ENCODE assay signal across 9 mouse cellular contexts in genomic region chr14:25585545-25586301, GRCm38 (mm10).
DNase-seq lines count a peak whose midpoint lies in the region; ATAC-seq lines count a peak whose summit lies in the region.
"Had no signal": no experiment of that assay in that cellular context is flagged by ENCODE, and none has a peak within 500 bp of the region (broad histone marks: within the 10 kb centered on the region; RNA-seq: fewer than 3 reads in every experiment).

No protein-coding gene starts in this region.

- ATAC-seq in embryonic facial prominence, embryonic 15.5 days (ENCODE audit: insufficient number of reproducible peaks, low FRiP score, low TSS enrichment, low read depth) = peak; percentile 53
- ATAC-seq in hindbrain, embryonic 12.5 days (ENCODE audit: low FRiP score) = peak; percentile 76
- ATAC-seq in limb, embryonic 15.5 days (ENCODE audit: insufficient number of reproducible peaks, low FRiP score, low TSS enrichment, low read depth) = no peak
- no peak for ATAC-seq in megakaryocyte, adult 5-6 weeks (ENCODE audit: poor library complexity, severe bottlenecking)

- peaks cover 69% of the 10 kb centered on the region for H3K4me1 ChIP-seq in embryonic facial prominence, embryonic 15.5 days
- H3K4me1 ChIP-seq in hindbrain, embryonic 12.5 days = peaks cover 74% of the 10 kb centered on the region
- peaks cover 65% of the 10 kb centered on the region for H3K4me1 ChIP-seq in limb, embryonic 15.5 days

- no peaks in the 10 kb centered on the region for H3K9me3 ChIP-seq in embryonic facial prominence, embryonic 15.5 days (replicated peaks)
- H3K9me3 ChIP-seq in hindbrain, embryonic 12.5 days (replicated peaks) = no peaks in the 10 kb centered on the region
- no peaks in the 10 kb centered on the region for H3K9me3 ChIP-seq in limb, embryonic 15.5 days

- no peak overlapping the region for H3K4me2 ChIP-seq in embryonic facial prominence, embryonic 15.5 days (replicated peaks)
- H3K4me2 ChIP-seq in hindbrain, embryonic 12.5 days (replicated peaks) = peak overlapping the region; percentile 20
- no peak overlapping the region for H3K4me2 ChIP-seq in limb, embryonic 15.5 days

- no peak overlapping the region for H3K4me3 ChIP-seq in embryonic facial prominence, embryonic 15.5 days (replicated peaks)
- no peak overlapping the region for H3K4me3 ChIP-seq in hindbrain, embryonic 12.5 days
- no peak overlapping the region for H3K4me3 ChIP-seq in limb, embryonic 15.5 days

- no peaks in the 10 kb centered on the region for H3K27me3 ChIP-seq in embryonic facial prominence, embryonic 15.5 days
- no peaks in the 10 kb centered on the region for H3K27me3 ChIP-seq in hindbrain, embryonic 12.5 days
- H3K27me3 ChIP-seq in limb, embryonic 15.5 days = no peaks in the 10 kb centered on the region

- peak overlapping the region; percentile 10; the same call in 1 of the 2 replicates for H3K9ac ChIP-seq in embryonic facial prominence, embryonic 15.5 days
- peak overlapping the region; percentile 56 for H3K9ac ChIP-seq in hindbrain, embryonic 12.5 days
- H3K9ac ChIP-seq in limb, embryonic 15.5 days = peak overlapping the region; percentile 0; the same call in 1 of the 2 replicates
- H3K9ac ChIP-seq: liver, embryonic 14.5 days had no signal

- H3K27ac ChIP-seq in embryonic facial prominence, embryonic 15.5 days (replicated peaks) = peak overlapping the region; percentile 81
- peak overlapping the region; percentile 99 for H3K27ac ChIP-seq in hindbrain, embryonic 12.5 days
- peak overlapping the region; percentile 79 for H3K27ac ChIP-seq in limb, embryonic 15.5 days
- H3K27ac ChIP-seq: liver, embryonic 14.5 days had no signal

- WGBS in embryonic facial prominence, embryonic 15.5 days = 21% methylated on average over 21 of the region's 21 CpGs
- WGBS in hindbrain, embryonic 12.5 days = 21% methylated on average over 20 of the region's 21 CpGs
- WGBS in limb, embryonic 15.5 days = 28% methylated on average over 21 of the region's 21 CpGs

- H3K36me3 ChIP-seq in embryonic facial prominence, embryonic 15.5 days = peaks cover 31% of the 10 kb centered on the region
- peaks cover 25% of the 10 kb centered on the region for H3K36me3 ChIP-seq in hindbrain, embryonic 12.5 days
- peaks cover 54% of the 10 kb centered on the region for H3K36me3 ChIP-seq in limb, embryonic 15.5 days

- DNase-seq in MN1 (ENCODE audit: low spot score) = peak; percentile 83
- peak; percentile 85 for DNase-seq in brain, adult 2 months (ENCODE audit: low read depth, low spot score)
- DNase-seq in right cerebral cortex, postnatal 10 days (ENCODE audit: low spot score in 2 of 2) = peak; percentile 85
- no peak for DNase-seq in kidney, adult 18-20 months

Comparison
In these comparisons a context has a peak if more than half of its experiments do, and no peak if none do; other contexts are left out.
1. ATAC-seq: peak in embryonic facial prominence, embryonic 15.5 days (single experiment) and hindbrain, embryonic 12.5 days (single experiment); none in limb, embryonic 15.5 days (single experiment) and megakaryocyte, adult 5-6 weeks (single experiment).
2. H3K9ac ChIP-seq: peak in every context shown above with its lines; median percentile 56 in hindbrain, embryonic 12.5 days; 10 in embryonic facial prominence, embryonic 15.5 days; 0 in limb, embryonic 15.5 days.
3. Peak in every context shown above with its lines, with median percentiles within 50 percentile points of each other: H3K27ac ChIP-seq.